Mouse (Mus musculus): Measurements from ENCODE around the gene Clec4g. TPM values are rescaled to one million over a fixed set of nuclear protein-coding genes. Genes with fewer than 3 reads are reported as not detected.

Clec4g gene
- total RNA-seq, 2 experiments from 2014 or later: not detected

GRCm38 (mm10) chr8:3682435-3682834 lies 38.0 kb downstream of the Clec4g start:
- ATAC-seq (replicated peaks; ENCODE audit: low FRiP score, poor library complexity, severe bottlenecking): no peak

- ATAC-seq (replicated peaks; ENCODE audit: low FRiP score, poor library complexity, severe bottlenecking): no peak
These were observed 40.8 kb downstream of the Clec4g start for GRCm38 (mm10) chr8:3679656-3680055.

GRCm38 (mm10) chr8:3679236-3679635 lies 41.2 kb downstream of the Clec4g start:
- ATAC-seq (replicated peaks; ENCODE audit: low FRiP score, poor library complexity, severe bottlenecking): no peak

- ATAC-seq (replicated peaks; ENCODE audit: low FRiP score, poor library complexity, severe bottlenecking): no peak
These were observed 41.6 kb downstream of the Clec4g start for GRCm38 (mm10) chr8:3678831-3679230.

- peak; percentile 12; the same call in 1 of the 2 replicates for ATAC-seq (replicated peaks; ENCODE audit: low FRiP score, poor library complexity, severe bottlenecking)
These were observed 43.4 kb downstream of the Clec4g start for GRCm38 (mm10) chr8:3676993-3677579.

- peak; percentile 96 for ATAC-seq (replicated peaks; ENCODE audit: low FRiP score, poor library complexity, severe bottlenecking)
These were observed 44.1 kb downstream of the Clec4g start, which contains the start of gene Trappc5 for GRCm38 (mm10) chr8:3676131-3676992. Trappc5 (plus strand) TSS chr8:3676299.

GRCm38 (mm10) chr8:3674671-3675070 lies 45.8 kb downstream of the Clec4g start:
- ATAC-seq (replicated peaks; ENCODE audit: low FRiP score, poor library complexity, severe bottlenecking): no peak

GRCm38 (mm10) chr8:3671980-3672491 lies 48.4 kb downstream of the Clec4g start, which contains the start of gene Fcor:
Fcor (minus strand) TSS chr8:3672362.
- ATAC-seq (replicated peaks; ENCODE audit: low FRiP score, poor library complexity, severe bottlenecking): peak; percentile 61

GRCm38 (mm10) chr8:3670388-3670787 lies 50.1 kb downstream of the Clec4g start:
- ATAC-seq (replicated peaks; ENCODE audit: low FRiP score, poor library complexity, severe bottlenecking): no peak

GRCm38 (mm10) chr8:3665507-3665906 lies 54.9 kb downstream of the Clec4g start, which contains the start of gene Mcemp1:
Mcemp1 (plus strand) TSS chr8:3665754.
- no peak for ATAC-seq (replicated peaks; ENCODE audit: low FRiP score, poor library complexity, severe bottlenecking)

GRCm38 (mm10) chr8:3664405-3664804 lies 56.0 kb downstream of the Clec4g start:
- ATAC-seq (replicated peaks; ENCODE audit: low FRiP score, poor library complexity, severe bottlenecking): no peak

- no peak for ATAC-seq (replicated peaks; ENCODE audit: low FRiP score, poor library complexity, severe bottlenecking)
These were observed 59.6 kb downstream of the Clec4g start for GRCm38 (mm10) chr8:3660889-3661288.

Other genes with a start within 250 kb of the Clec4g start
- gene Tex45, start 249.8 kb downstream of the Clec4g start, total RNA-seq (2015; ENCODE audit: low replicate concordance): not detected in 2 replicates
- gene Tex45, start 249.8 kb downstream of the Clec4g start, total RNA-seq (2017; ENCODE audit: low replicate concordance): not detected in 2 replicates
- 2.1 and 3.8 TPM in 2 replicates for gene Zfp358, start 227.5 kb downstream of the Clec4g start, total RNA-seq (2015; ENCODE audit: low replicate concordance)
- 0.17 and 1.1 TPM in 2 replicates for gene Zfp358, start 227.5 kb downstream of the Clec4g start, total RNA-seq (2017; ENCODE audit: low replicate concordance)
- 20.2 and 33.6 TPM in 2 replicates for gene Mcoln1, start 220.2 kb downstream of the Clec4g start, total RNA-seq (2015; ENCODE audit: low replicate concordance)
- gene Mcoln1, start 220.2 kb downstream of the Clec4g start, total RNA-seq (2017; ENCODE audit: low replicate concordance): 32.5 and 75.4 TPM in 2 replicates
- 40.9 and 43.5 TPM in 2 replicates for gene Pnpla6, start 205.3 kb downstream of the Clec4g start, total RNA-seq (2015; ENCODE audit: low replicate concordance)
- gene Pnpla6, start 205.3 kb downstream of the Clec4g start, total RNA-seq (2017; ENCODE audit: low replicate concordance): 61.4 and 77.4 TPM in 2 replicates
- gene C330021F23Rik, start 152.7 kb downstream of the Clec4g start, total RNA-seq (2015; ENCODE audit: low replicate concordance): not detected in 2 replicates
- not detected in 2 replicates for gene C330021F23Rik, start 152.7 kb downstream of the Clec4g start, total RNA-seq (2017; ENCODE audit: low replicate concordance)
- gene Camsap3, start 133.4 kb downstream of the Clec4g start, total RNA-seq (2015; ENCODE audit: low replicate concordance): not detected in 2 replicates
- gene Camsap3, start 133.4 kb downstream of the Clec4g start, total RNA-seq (2017; ENCODE audit: low replicate concordance): 0.28 TPM in 1 of 2 replicates, not detected in the other
- gene Xab2, start 99.3 kb downstream of the Clec4g start, total RNA-seq (2015; ENCODE audit: low replicate concordance): 4.4 and 5.4 TPM in 2 replicates
- gene Xab2, start 99.3 kb downstream of the Clec4g start, total RNA-seq (2017; ENCODE audit: low replicate concordance): 11.0 and 16.0 TPM in 2 replicates
- 49.1 and 125 TPM in 2 replicates for gene Pet100, start 99.1 kb downstream of the Clec4g start, total RNA-seq (2015; ENCODE audit: low replicate concordance)
- gene Pet100, start 99.1 kb downstream of the Clec4g start, total RNA-seq (2017; ENCODE audit: low replicate concordance): 57.1 and 125 TPM in 2 replicates
- not detected in 2 replicates for gene Pcp2, start 95.1 kb downstream of the Clec4g start, total RNA-seq (2015; ENCODE audit: low replicate concordance)
- not detected in 2 replicates for gene Pcp2, start 95.1 kb downstream of the Clec4g start, total RNA-seq (2017; ENCODE audit: low replicate concordance)
- gene Stxbp2, start 89.7 kb downstream of the Clec4g start, total RNA-seq (2015; ENCODE audit: low replicate concordance): 44.7 and 49.2 TPM in 2 replicates
- gene Stxbp2, start 89.7 kb downstream of the Clec4g start, total RNA-seq (2017; ENCODE audit: low replicate concordance): 43.8 and 74.6 TPM in 2 replicates
- gene Retn, start 64.9 kb downstream of the Clec4g start, total RNA-seq (2015; ENCODE audit: low replicate concordance): not detected in 2 replicates
- not detected in 2 replicates for gene Retn, start 64.9 kb downstream of the Clec4g start, total RNA-seq (2017; ENCODE audit: low replicate concordance)
- 64.0 and 64.8 TPM in 2 replicates for gene Mcemp1, start 54.9 kb downstream of the Clec4g start, total RNA-seq (2015; ENCODE audit: low replicate concordance)
- gene Mcemp1, start 54.9 kb downstream of the Clec4g start, total RNA-seq (2017; ENCODE audit: low replicate concordance): 29.6 and 32.8 TPM in 2 replicates
- 4.4 TPM in 1 of 2 replicates, not detected in the other for gene Fcor, start 48.3 kb downstream of the Clec4g start, total RNA-seq (2015; ENCODE audit: low replicate concordance)
- gene Fcor, start 48.3 kb downstream of the Clec4g start, total RNA-seq (2017; ENCODE audit: low replicate concordance): 2.8 and 5.6 TPM in 2 replicates
- 1.9 and 3.5 TPM in 2 replicates for gene Trappc5, start 44.4 kb downstream of the Clec4g start, total RNA-seq (2015; ENCODE audit: low replicate concordance)
- 7.0 and 8.3 TPM in 2 replicates for gene Trappc5, start 44.4 kb downstream of the Clec4g start, total RNA-seq (2017; ENCODE audit: low replicate concordance)
- gene Fcer2a, start 26.5 kb downstream of the Clec4g start, total RNA-seq (2015; ENCODE audit: low replicate concordance): not detected in 2 replicates
- gene Fcer2a, start 26.5 kb downstream of the Clec4g start, total RNA-seq (2017; ENCODE audit: low replicate concordance): not detected in 2 replicates
- 0.77 and 5.2 TPM in 2 replicates for gene Cd209a, start 28.3 kb upstream of the Clec4g start, total RNA-seq (2015; ENCODE audit: low replicate concordance)
- 2.6 and 3.8 TPM in 2 replicates for gene Cd209a, start 28.3 kb upstream of the Clec4g start, total RNA-seq (2017; ENCODE audit: low replicate concordance)
- gene Cd209e, start 133.7 kb upstream of the Clec4g start, total RNA-seq (2015; ENCODE audit: low replicate concordance): not detected in 2 replicates
- gene Cd209e, start 133.7 kb upstream of the Clec4g start, total RNA-seq (2017; ENCODE audit: low replicate concordance): not detected in 2 replicates
- gene Cd209d, start 157.9 kb upstream of the Clec4g start, total RNA-seq (2015; ENCODE audit: low replicate concordance): not detected in 2 replicates
- gene Cd209d, start 157.9 kb upstream of the Clec4g start, total RNA-seq (2017; ENCODE audit: low replicate concordance): not detected in 2 replicates
- not detected in 2 replicates for gene Cd209b, start 206.2 kb upstream of the Clec4g start, total RNA-seq (2015; ENCODE audit: low replicate concordance)
- 0.09 TPM in 1 of 2 replicates, not detected in the other for gene Cd209b, start 206.2 kb upstream of the Clec4g start, total RNA-seq (2017; ENCODE audit: low replicate concordance)
- gene Cd209c, start 234.1 kb upstream of the Clec4g start, total RNA-seq (2015; ENCODE audit: low replicate concordance): not detected in 2 replicates
- gene Cd209c, start 234.1 kb upstream of the Clec4g start, total RNA-seq (2017; ENCODE audit: low replicate concordance): 0.17 TPM in 1 of 2 replicates, not detected in the other

Measured in erythroblast, adult 5-6 weeks (primary cell).